Mouse (Mus musculus) left cerebral cortex, adult 8-10 months (tissue): Measurements from ENCODE around the gene Fbln5. TPM values are rescaled to one million over a fixed set of nuclear protein-coding genes. Genes with fewer than 3 reads are reported as not detected.
A peak's percentile ranks its signal among the peaks of the same experiment; 100 is the strongest.

ENCODE experiments used
- DNase-seq, 2 experiments: peaks; one replicate each; pipeline ENCODE4 v3.0.0; 2022; ENCODE audit warnings: low spot score in 2 of 2
- total RNA-seq, 4 experiments: library from RNA; stranded (reverse); gene quantifications; 2 replicates each; pipeline ENCODE4 v1.2.4; 2022

Gene Fbln5
- total RNA-seq, 4 experiments from 2014 or later = 6.9 to 10.3 (median 7.9) TPM

GRCm38 (mm10) chr12:101763065-101763464, 55.8 kb downstream of the Fbln5 start:
- no peak for DNase-seq

GRCm38 (mm10) chr12:101762054-101762453, 56.8 kb downstream of the Fbln5 start:
- no peak for DNase-seq

- no peak for DNase-seq
Observed at GRCm38 (mm10) chr12:101759440-101760045, 59.3 kb downstream of the Fbln5 start.

- no peak for DNase-seq
Observed at GRCm38 (mm10) chr12:101758698-101759097, 60.2 kb downstream of the Fbln5 start.

GRCm38 (mm10) chr12:101742375-101742774, 76.5 kb downstream of the Fbln5 start:
- DNase-seq = no peak

- no peak for DNase-seq
Observed at GRCm38 (mm10) chr12:101740486-101740885, 78.4 kb downstream of the Fbln5 start.

GRCm38 (mm10) chr12:101740045-101740444, 78.8 kb downstream of the Fbln5 start:
- no peak for DNase-seq

GRCm38 (mm10) chr12:101718755-101719150, 100.1 kb downstream of the Fbln5 start:
- no peak for DNase-seq

GRCm38 (mm10) chr12:101718054-101718754, 100.7 kb downstream of the Fbln5 start, which contains the start of gene Tc2n:
Tc2n (minus strand) TSS chr12:101718523.
- DNase-seq = peak in 1 of 2 experiments; percentile 8

GRCm38 (mm10) chr12:101699176-101699575, 119.7 kb downstream of the Fbln5 start:
- DNase-seq = no peak

Other genes with a start within 250 kb of the Fbln5 start
- gene Tc2n, start 100.5 kb downstream of the Fbln5 start, total RNA-seq = under 1 TPM; 0.20 to 0.58 (median 0.47) TPM
- 10 to 100 TPM; 26.5 to 29.9 (median 28.5) TPM for gene Trip11, start 94.2 kb upstream of the Fbln5 start, total RNA-seq
- gene Atxn3, start 139.2 kb upstream of the Fbln5 start, total RNA-seq = 10 to 100 TPM; 20.2 to 27.3 (median 22.3) TPM
- 10 to 100 TPM; 24.7 to 27.7 (median 27.3) TPM for gene Cpsf2, start 156.9 kb upstream of the Fbln5 start, total RNA-seq